Mouse (Mus musculus) kidney, postnatal 0 days (tissue): ENCODE measurements around the gene Ninj2. TPM values are rescaled to one million over a fixed set of nuclear protein-coding genes. Genes with fewer than 3 reads are reported as not detected.
A peak's percentile ranks its signal among the peaks of the same experiment; 100 is the strongest.

Experiments used
- ATAC-seq: fragments of 200-750 bp; cut with Nextera tagmentation; replicated peaks from 2 replicates; pipeline ENCODE4 v1.8.0; 2017; ENCODE audit warnings: low read depth, moderate number of reproducible peaks, moderate TSS enrichment, moderate library complexity; ENCODE audit not compliant: low FRiP score
- DNase-seq: peaks from one replicate; pipeline ENCODE4 v3.0.0-alpha.2; 2016; ENCODE audit warnings: low spot score
- H3K27ac ChIP-seq: fragments of 300-500 bp; sonication (generic); 2 replicates; pipeline ENCODE4 v1.5.1; 2014; ENCODE audit warnings: mild to moderate bottlenecking
- H3K27me3 ChIP-seq: fragments of 300-500 bp; sonication (generic); 2 replicates; pipeline ENCODE4 v1.6.1; 2014; ENCODE audit warnings: low read length, mixed read lengths; ENCODE audit not compliant: insufficient read depth
- H3K36me3 ChIP-seq: fragments of 300-500 bp; sonication (generic); 2 replicates; pipeline ENCODE4 v1.6.1; 2014; ENCODE audit warnings: low read length, mixed read lengths; ENCODE audit not compliant: insufficient read depth
- H3K4me1 ChIP-seq: fragments of 300-500 bp; sonication (generic); replicated peaks from 2 replicates; pipeline ENCODE4 v1.6.1; 2014; ENCODE audit warnings: antibody characterized with exemption, low read length, mixed read lengths; ENCODE audit not compliant: insufficient read depth
- H3K4me2 ChIP-seq: fragments of 300-500 bp; sonication (generic); 2 replicates; pipeline ENCODE4 v1.6.1; 2014; ENCODE audit warnings: mild to moderate bottlenecking, low read length, moderate library complexity, mixed read lengths
- H3K4me3 ChIP-seq: fragments of 300-500 bp; sonication (generic); replicated peaks from 2 replicates; pipeline ENCODE4 v1.5.1; 2014; ENCODE audit warnings: low read depth, low read length
- H3K9ac ChIP-seq: fragments of 300-500 bp; sonication (generic); 2 replicates; pipeline ENCODE4 v1.6.1; 2014; ENCODE audit warnings: low read depth, low read length
- H3K9me3 ChIP-seq: fragments of 300-500 bp; sonication (generic); replicated peaks from 2 replicates; pipeline ENCODE4 v1.6.1; 2016; ENCODE audit warnings: low read length, inconsistent platforms, mixed read lengths
- CTCF ChIP-seq: IDR thresholded peaks from 2 replicates; pipeline ENCODE4 v1.5.1; 2016; ENCODE audit warnings: antibody characterized with exemption, low read depth, mild to moderate bottlenecking, moderate library complexity
- WGBS: fragments of 180-500 bp; shearing (Covaris S2); extraction: QIAGEN DNeasy Blood & Tissue Kit; methylation state at CpG from one replicate; pipeline ENCODE4 v1.1.7; 2014; 5-methylcytosine and 5-hydroxymethylcytosine counted together
- polyA plus RNA-seq: library from polyadenylated mRNA; unstranded; fragments of >200 nt; fragmentation: Nextera tagmentation; extraction: Ambion mirVana; gene quantifications from 2 replicates; pipeline ENCODE4 v1.2.1, GENCODE M21; 2015

Ninj2 gene
- not detected in 2 replicates for polyA plus RNA-seq

- no peak for DNase-seq
- no peaks in the 10 kb centered on the region for H3K9me3 ChIP-seq
- H3K9ac ChIP-seq = no peak within 1 kb of the TSS
- no peak within 1 kb of the TSS for H3K4me2 ChIP-seq
- H3K27me3 ChIP-seq = no peaks in the 10 kb centered on the region
- no peak for ATAC-seq
- WGBS = 69% methylated on average over 11 of the region's 11 CpGs
- TF ChIP-seq CTCF = no peak
- no peaks in the 10 kb centered on the region for H3K36me3 ChIP-seq
- H3K4me3 ChIP-seq = no peak within 1 kb of the TSS
- no peaks in the 10 kb centered on the region for H3K4me1 ChIP-seq
- H3K27ac ChIP-seq = no peak within 1 kb of the TSS
These were observed at the start of gene Ninj2 for GRCm38 (mm10) chr6:120093100-120093499. TSS of gene Ninj2 (plus strand) at chr6:120093350.

GRCm38 (mm10) chr6:120045406-120045805 is 47.7 kb upstream of the Ninj2 start:
- Histone ChIP-seq H3K4me1 (no peaks in the 10 kb centered on the region), H3K36me3 (no peaks in the 10 kb centered on the region), H3K27ac (no peak overlapping the region), H3K9me3 (no peaks in the 10 kb centered on the region), H3K4me2 (no peak overlapping the region), H3K9ac (no peak overlapping the region), H3K27me3 (no peaks in the 10 kb centered on the region), H3K4me3 (no peak overlapping the region)
- ATAC-seq = no peak
- no peak for DNase-seq
- TF ChIP-seq CTCF = no peak
- WGBS = 75% methylated on average over 4 of the region's 4 CpGs

- 54% methylated on average over 7 of the region's 7 CpGs for WGBS
- no peak overlapping the region for H3K4me2 ChIP-seq
- no peak overlapping the region for H3K9ac ChIP-seq
- TF ChIP-seq CTCF = no peak
- no peaks in the 10 kb centered on the region for H3K36me3 ChIP-seq
- DNase-seq (no peak), ATAC-seq (no peak)
- H3K4me1 ChIP-seq = no peaks in the 10 kb centered on the region
- no peaks in the 10 kb centered on the region for H3K27me3 ChIP-seq
- no peak overlapping the region for H3K27ac ChIP-seq
- H3K9me3 ChIP-seq = no peaks in the 10 kb centered on the region
- H3K4me3 ChIP-seq = no peak overlapping the region
These were observed 45.4 kb upstream of the Ninj2 start for GRCm38 (mm10) chr6:120047705-120048292.

GRCm38 (mm10) chr6:120054412-120054811 is 38.7 kb upstream of the Ninj2 start:
- Histone ChIP-seq H3K36me3 (no peaks in the 10 kb centered on the region), H3K4me1 (no peaks in the 10 kb centered on the region), H3K4me3 (no peak overlapping the region), H3K27ac (no peak overlapping the region), H3K27me3 (no peaks in the 10 kb centered on the region), H3K9me3 (no peaks in the 10 kb centered on the region), H3K4me2 (no peak overlapping the region), H3K9ac (no peak overlapping the region)
- no peak for ATAC-seq
- TF ChIP-seq CTCF = no peak
- WGBS = 87% methylated on average over 6 of the region's 6 CpGs
- no peak for DNase-seq

- 64% methylated on average over 2 of the region's 2 CpGs for WGBS
- DNase-seq (peak; percentile 31), ATAC-seq (no peak)
- no peak for TF ChIP-seq CTCF
- H3K36me3 ChIP-seq = no peaks in the 10 kb centered on the region
- no peak overlapping the region for H3K4me2 ChIP-seq
- H3K4me3 ChIP-seq = no peak overlapping the region
- no peak overlapping the region for H3K27ac ChIP-seq
- H3K4me1 ChIP-seq = no peaks in the 10 kb centered on the region
- H3K27me3 ChIP-seq = no peaks in the 10 kb centered on the region
- H3K9ac ChIP-seq = no peak overlapping the region
- no peaks in the 10 kb centered on the region for H3K9me3 ChIP-seq
These were observed 37.2 kb upstream of the Ninj2 start for GRCm38 (mm10) chr6:120055666-120056540.

- no peak overlapping the region for H3K4me2 ChIP-seq
- no peaks in the 10 kb centered on the region for H3K4me1 ChIP-seq
- no peak for TF ChIP-seq CTCF
- ATAC-seq (no peak), DNase-seq (no peak)
- no peak overlapping the region for H3K9ac ChIP-seq
- no peaks in the 10 kb centered on the region for H3K36me3 ChIP-seq
- no peaks in the 10 kb centered on the region for H3K27me3 ChIP-seq
- 63% methylated on average over 5 of the region's 5 CpGs for WGBS
- H3K27ac ChIP-seq = no peak overlapping the region
- no peak overlapping the region for H3K4me3 ChIP-seq
- no peaks in the 10 kb centered on the region for H3K9me3 ChIP-seq
These were observed 30.2 kb upstream of the Ninj2 start for GRCm38 (mm10) chr6:120062934-120063333.
